In the genomic region with DNA sequence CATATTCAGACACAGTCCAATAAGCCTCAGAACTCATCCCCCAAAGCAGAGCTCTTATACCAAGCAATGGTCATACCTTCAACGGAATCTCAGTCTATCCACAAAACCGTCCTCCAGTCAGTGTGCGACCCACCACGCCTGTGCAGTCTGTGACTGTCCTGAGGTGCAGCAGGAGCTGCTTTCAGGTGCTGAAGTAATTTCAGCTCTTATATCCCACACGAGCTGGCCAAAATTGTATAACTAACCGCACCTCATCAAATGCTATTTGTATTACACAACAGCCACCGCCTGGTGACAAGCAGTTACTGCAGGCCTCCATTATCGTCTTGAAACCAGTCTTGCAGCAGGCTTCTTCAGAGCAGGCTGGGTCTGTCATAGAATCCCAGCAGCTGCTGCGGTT, we compare ENCODE assay signal across 8 mouse cellular contexts. TPM values are rescaled to one million over a fixed set of nuclear protein-coding genes. Genes with fewer than 3 reads are reported as not detected.
DNase-seq lines count a peak whose midpoint lies in the region; ATAC-seq and TF ChIP-seq lines count a peak whose summit lies in the region.

No protein-coding gene starts in this region.

- WGBS in forebrain, embryonic 11.5 days: 54% methylated on average over 9 of the region's 9 CpGs
- WGBS in lung, embryonic 14.5 days: 41% methylated on average over 9 of the region's 9 CpGs

- DNase-seq in ES-CJ7 (ENCODE audit: low read depth, low spot score): peak; percentile 54
- peak; percentile 82 for DNase-seq in brain, embryonic 14.5 days (ENCODE audit: low read depth)
- no peak for DNase-seq in forebrain, embryonic 11.5 days (ENCODE audit: low spot score)
- DNase-seq in heart, postnatal 10 days: peak; percentile 79 to 81
- DNase-seq in layer of hippocampus, adult 2 months (ENCODE audit: low spot score in 2 of 2): peak; percentile 62 to 69
- peak; percentile 87 for DNase-seq in lung, embryonic 14.5 days
- peak; percentile 52 for DNase-seq in ovary, postnatal 36 days (ENCODE audit: low spot score)
- peak; percentile 59 for DNase-seq in thymus, postnatal 25 days

- intact Hi-C loops in heart, postnatal 10 days (cut with DNase I): loop anchor here (1.0 to 2.0 kb wide), 2 partner anchors 48 to 129 kb away; no protein-coding TSS in a partner anchor

- no peak overlapping the region for H3K4me3 ChIP-seq in forebrain, embryonic 11.5 days (ENCODE audit: low read depth, low read length)
- peak overlapping the region; percentile 32 for H3K4me3 ChIP-seq in layer of hippocampus, adult 2 months
- no peak overlapping the region for H3K4me3 ChIP-seq in lung, embryonic 14.5 days (ENCODE audit: low read depth, low read length)

- H3K4me1 ChIP-seq in forebrain, embryonic 11.5 days (replicated peaks; ENCODE audit: control insufficient read depth, insufficient read depth, low read length): no peaks in the 10 kb centered on the region
- H3K4me1 ChIP-seq in lung, embryonic 14.5 days (ENCODE audit: insufficient read depth): no peaks in the 10 kb centered on the region

- ATAC-seq in forebrain, embryonic 11.5 days (replicated peaks; ENCODE audit: low FRiP score): peak; percentile 43; the same call in 1 of the 2 replicates
- ATAC-seq in lung, embryonic 14.5 days (ENCODE audit: insufficient read depth): peak; percentile 57

- no peak overlapping the region for H3K4me2 ChIP-seq in forebrain, embryonic 11.5 days (ENCODE audit: low read depth, low read length, severe bottlenecking)
- no peak overlapping the region for H3K4me2 ChIP-seq in lung, embryonic 14.5 days

- no peak overlapping the region for H3K9ac ChIP-seq in forebrain, embryonic 11.5 days (ENCODE audit: low read length)
- H3K9ac ChIP-seq in lung, embryonic 14.5 days: no peak overlapping the region

- H3K27ac ChIP-seq in forebrain, embryonic 11.5 days (ENCODE audit: low read depth, low read length): no peak overlapping the region
- H3K27ac ChIP-seq in layer of hippocampus, adult 2 months: peak overlapping the region; percentile 87
- H3K27ac ChIP-seq in lung, embryonic 14.5 days (ENCODE audit: low read depth): no peak overlapping the region

- H3K9me3 ChIP-seq in forebrain, embryonic 11.5 days (ENCODE audit: control insufficient read depth, low read length): no peaks in the 10 kb centered on the region
- H3K9me3 ChIP-seq in lung, embryonic 14.5 days (ENCODE audit: low read depth, low read length): no peaks in the 10 kb centered on the region

- H3K36me3 ChIP-seq in forebrain, embryonic 11.5 days (ENCODE audit: control insufficient read depth, insufficient read depth, low read length): no peaks in the 10 kb centered on the region
- no peaks in the 10 kb centered on the region for H3K36me3 ChIP-seq in lung, embryonic 14.5 days (ENCODE audit: insufficient read depth)

- TF ChIP-seq POLR2A in brain, embryonic 14.5 days (IDR thresholded peaks at IDR 0.05; ENCODE audit: borderline replicate concordance, extremely low read depth, insufficient read depth, insufficient read length, poor library complexity, severe bottlenecking): no peak

- TF ChIP-seq CTCF in brain, embryonic 14.5 days (IDR thresholded peaks at IDR 0.05; ENCODE audit: borderline replicate concordance, extremely low read depth, insufficient read depth, insufficient read length): peak; percentile 67; the same call in 1 of the 2 replicates
- peak; percentile 88 for TF ChIP-seq CTCF in layer of hippocampus, adult 2 months (conservative IDR thresholded peaks at IDR 0.05)
- peak; percentile 89 for TF ChIP-seq CTCF in lung, embryonic 14.5 days (IDR thresholded peaks at IDR 0.05; ENCODE audit: low read depth)

- no peaks in the 10 kb centered on the region for H3K27me3 ChIP-seq in forebrain, embryonic 11.5 days (ENCODE audit: control insufficient read depth, insufficient read depth, low read length)
- H3K27me3 ChIP-seq in lung, embryonic 14.5 days (ENCODE audit: insufficient read depth, low read length): no peaks in the 10 kb centered on the region

RNA-seq across cellular contexts. Expression of a gene that starts 33.6 kb away (rescaled TPM):
- polyA plus RNA-seq in brain, embryonic 14.5 days (2012; rRNA removed): 36.3 and 40.9 TPM in 2 replicates
- polyA plus RNA-seq in forebrain, embryonic 11.5 days (2014; fragmentation: Nextera tagmentation; extraction: Ambion mirVana): 13.5 and 14.2 TPM in 2 replicates
- total RNA-seq in heart, postnatal 10 days (2021): 10 to 100 TPM; 18.7 to 22.6 TPM
- 10 to 100 TPM; 93.1 to 96.0 TPM for total RNA-seq in layer of hippocampus, adult 2 months (2021)
- polyA plus RNA-seq in lung, embryonic 14.5 days (2014; fragmentation: Nextera tagmentation; extraction: Ambion mirVana): 13.8 and 17.3 TPM in 2 replicates
